Mouse (Mus musculus): Measurements from ENCODE around the gene Mthfsl.
"Not testable (repeated sequence)": the region's sequence is repeated elsewhere in the genome, so short reads cannot be mapped to it uniquely, and the experiment has no call there.

Gene Mthfsl
- long read RNA-seq, experiment 1, transcript Mthfsl-201 (3 exons, 801 nt): major isoform, 10 of 20 reads
- long read RNA-seq, experiment 1, partial matches to known transcripts: 0 of 20 reads
- long read RNA-seq, experiment 1, other reads (novel, unspliced or antisense): 10 of 20 reads
- long read RNA-seq, experiment 2, transcript Mthfsl-201 (3 exons, 801 nt): major isoform, 6 of 19 reads
- long read RNA-seq, experiment 2, partial matches to known transcripts: 1 of 19 reads
- long read RNA-seq, experiment 2, other reads (novel, unspliced or antisense): 8 of 19 reads

DNA sequence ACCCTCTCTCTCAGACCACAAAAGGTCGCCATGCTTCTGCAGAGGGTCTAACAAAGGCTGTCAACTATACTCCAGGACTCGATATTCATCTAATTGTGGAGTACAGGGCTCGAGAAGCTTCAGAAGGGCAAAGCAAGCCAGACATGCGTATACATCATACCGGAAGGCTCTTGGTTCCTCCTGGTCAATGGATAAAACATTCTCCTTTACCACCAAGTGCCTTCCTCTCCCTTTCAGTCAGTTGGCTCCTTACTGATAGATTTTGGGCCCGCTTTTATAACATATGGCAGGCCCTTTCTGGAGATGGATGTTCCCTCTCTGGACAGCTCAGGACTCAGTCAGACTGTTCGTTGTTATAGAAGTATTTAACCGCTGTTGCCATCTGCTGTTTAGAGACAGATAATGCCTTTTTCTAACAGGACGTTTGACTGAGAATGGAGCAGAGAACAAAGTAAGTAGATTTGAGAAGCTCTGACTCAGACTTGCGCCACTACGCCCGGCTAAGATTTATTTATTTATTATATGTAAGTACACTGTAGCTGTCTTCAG is at the start of gene Mthfsl:
Gene Mthfsl, minus strand, starts transcription at position 308 of the 549 bp plus-strand sequence.
- intact Hi-C loops (cut with DNase I): not testable (repeated sequence)

- intact Hi-C loops (cut with DNase I): not testable (repeated sequence)
Observed at GRCm38 (mm10) chr9:88769470-88769869, 49.4 kb upstream of the Mthfsl start.

- intact Hi-C loops (cut with DNase I): not testable (repeated sequence)
Observed at GRCm38 (mm10) chr9:88746687-88747086, 26.6 kb upstream of the Mthfsl start.

DNA sequence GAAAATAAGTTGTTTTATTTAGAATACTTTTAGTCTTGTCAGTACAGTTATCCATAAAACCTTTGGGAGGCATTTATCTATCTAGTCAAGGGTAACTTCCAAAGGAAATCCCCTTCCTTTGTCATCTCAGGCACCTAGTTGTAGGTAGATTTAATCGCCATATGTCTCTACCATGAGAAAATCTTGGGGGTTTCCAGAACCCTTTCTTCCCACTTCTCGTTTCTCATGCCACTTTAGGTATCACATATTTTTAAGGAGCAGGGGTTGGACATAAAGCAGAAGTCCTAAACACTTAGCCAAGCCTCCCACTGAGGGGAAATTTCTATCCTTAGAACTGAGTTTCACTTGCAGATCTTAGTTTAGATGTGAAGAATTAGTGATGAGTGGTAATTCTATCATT is 25.9 kb upstream of the Mthfsl start:
- intact Hi-C loops (cut with DNase I): not testable (repeated sequence)

GRCm38 (mm10) chr9:88735289-88735688 is 15.2 kb upstream of the Mthfsl start:
- intact Hi-C loops (cut with DNase I): not testable (repeated sequence)

DNA sequence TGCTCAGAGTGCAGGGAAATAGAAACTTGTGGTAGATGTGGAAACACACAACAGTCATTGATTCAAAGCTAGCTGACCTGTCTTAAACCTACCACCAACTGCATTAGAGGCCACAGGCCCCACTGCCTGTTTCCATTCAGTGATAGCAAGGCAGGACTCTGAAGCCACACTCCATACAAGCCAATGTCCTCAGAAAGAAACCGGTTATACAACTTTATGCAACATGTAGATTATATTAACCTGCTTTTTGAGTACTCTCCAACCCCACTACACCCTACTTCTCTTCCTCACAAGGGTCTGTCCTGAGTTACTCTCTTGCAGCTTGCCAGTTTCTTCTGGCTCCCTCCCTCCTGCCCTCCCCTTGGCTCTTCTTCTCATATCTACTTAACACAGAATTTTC is 13.1 kb upstream of the Mthfsl start:
- intact Hi-C loops (cut with DNase I): not testable (repeated sequence)

DNA sequence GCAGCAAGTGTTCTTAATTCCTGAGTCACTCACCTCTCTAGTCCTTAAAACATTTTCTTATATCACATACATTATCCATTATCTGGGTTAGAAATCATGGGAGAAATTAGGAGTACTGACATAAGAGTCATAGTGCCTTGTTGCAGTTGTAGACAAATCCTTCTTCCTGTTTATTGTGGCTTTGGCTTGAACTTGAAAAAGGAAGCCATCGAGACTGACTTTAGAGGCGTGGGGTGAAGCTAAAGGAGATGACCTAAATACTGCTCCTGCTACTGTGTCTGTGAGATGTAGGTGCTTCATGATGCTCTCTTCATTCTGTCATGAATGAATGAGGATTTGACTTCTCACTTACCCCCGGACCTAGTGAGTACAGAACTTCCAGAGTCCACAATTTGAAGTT is 12.2 kb upstream of the Mthfsl start:
- intact Hi-C loops (cut with DNase I): not testable (repeated sequence)

GRCm38 (mm10) chr9:88731728-88732127 is 11.6 kb upstream of the Mthfsl start, which contains the start of gene Bcl2a1d:
Gene Bcl2a1d, minus strand, starts transcription at chr9:88731914.
- intact Hi-C loops (cut with DNase I): not testable (repeated sequence)

- intact Hi-C loops (cut with DNase I): not testable (repeated sequence)
Observed at GRCm38 (mm10) chr9:88728311-88728710, 8.2 kb upstream of the Mthfsl start.

- intact Hi-C loops (cut with DNase I): not testable (repeated sequence)
Observed at GRCm38 (mm10) chr9:88721628-88722027, 1.5 kb upstream of the Mthfsl start.

- intact Hi-C loops (cut with DNase I): not testable (repeated sequence)
Observed at GRCm38 (mm10) chr9:88719073-88719921, 799 bp downstream of the Mthfsl start.

DNA sequence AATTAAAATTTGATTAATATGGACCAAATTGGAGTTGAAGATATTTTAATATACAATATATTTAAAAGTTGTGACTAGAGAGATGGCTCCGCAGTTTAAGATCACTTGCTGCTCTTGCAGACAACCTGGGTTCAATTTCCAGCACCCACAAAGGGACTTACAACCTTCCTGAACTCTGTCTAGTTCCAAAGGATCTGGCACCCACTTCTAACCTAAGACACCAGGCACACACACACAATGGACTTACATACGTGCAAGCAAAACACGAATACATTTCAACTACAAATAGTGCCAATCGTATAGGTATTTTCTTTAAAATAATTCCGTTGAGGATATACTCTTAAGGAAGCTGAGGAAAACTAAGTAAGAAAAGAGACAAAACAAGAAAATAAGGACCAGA is 1.5 kb downstream of the Mthfsl start:
- intact Hi-C loops (cut with DNase I): not testable (repeated sequence)

DNA sequence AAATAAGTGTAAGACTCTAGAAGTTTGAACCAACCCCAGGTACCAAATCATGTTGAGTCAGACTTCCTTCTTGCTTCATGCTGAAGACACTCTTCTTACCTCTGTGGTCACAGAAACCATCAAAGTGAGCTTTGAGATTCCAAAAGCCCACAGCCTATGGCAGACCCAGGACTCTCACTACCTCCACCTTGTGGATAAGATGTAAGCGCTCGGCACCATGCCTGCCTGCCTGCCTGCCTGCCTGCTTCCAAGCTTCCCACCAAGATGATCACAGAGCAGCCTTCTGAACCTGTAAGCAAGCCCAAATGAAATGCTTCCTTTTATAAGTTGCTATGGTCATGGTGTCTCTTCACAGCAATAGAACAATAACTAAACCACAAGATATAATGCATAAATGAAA is 2.0 kb downstream of the Mthfsl start:
- intact Hi-C loops (cut with DNase I): not testable (repeated sequence)

- intact Hi-C loops (cut with DNase I): not testable (repeated sequence)
Observed at GRCm38 (mm10) chr9:88714515-88714914, 5.6 kb downstream of the Mthfsl start.

- intact Hi-C loops (cut with DNase I): not testable (repeated sequence)
Observed at GRCm38 (mm10) chr9:88712164-88712749, 7.8 kb downstream of the Mthfsl start.

- intact Hi-C loops (cut with DNase I): not testable (repeated sequence)
Observed at GRCm38 (mm10) chr9:88710910-88711438, 9.1 kb downstream of the Mthfsl start.

DNA sequence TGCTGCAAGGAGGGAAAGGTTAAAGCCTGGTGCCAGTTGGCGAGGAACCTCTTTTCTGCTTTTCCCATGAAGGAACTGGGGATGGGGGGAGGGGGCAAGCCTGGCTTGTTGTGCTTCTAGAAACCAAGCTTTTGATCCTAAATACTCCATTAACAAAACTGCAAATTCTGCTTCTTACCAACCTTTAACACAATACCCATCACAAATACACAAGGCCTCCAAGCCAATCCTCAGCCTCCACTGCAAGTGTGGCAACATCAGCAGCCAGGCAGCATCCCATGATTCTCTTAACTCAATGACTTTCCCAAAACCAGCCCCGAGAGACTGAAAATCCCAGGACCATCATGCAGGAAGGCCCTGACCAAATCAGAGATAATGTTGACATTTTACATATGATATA is 9.7 kb downstream of the Mthfsl start:
- intact Hi-C loops (cut with DNase I): not testable (repeated sequence)

GRCm38 (mm10) chr9:88709794-88710193 is 10.3 kb downstream of the Mthfsl start:
- intact Hi-C loops (cut with DNase I): loop anchor here (5.0 kb wide), 1 partner anchor 518 kb away; no protein-coding TSS in a partner anchor

- intact Hi-C loops (cut with DNase I): loop anchor here (5.0 kb wide), 1 partner anchor 518 kb away; no protein-coding TSS in a partner anchor
Observed at GRCm38 (mm10) chr9:88709304-88709703, 10.8 kb downstream of the Mthfsl start.

DNA sequence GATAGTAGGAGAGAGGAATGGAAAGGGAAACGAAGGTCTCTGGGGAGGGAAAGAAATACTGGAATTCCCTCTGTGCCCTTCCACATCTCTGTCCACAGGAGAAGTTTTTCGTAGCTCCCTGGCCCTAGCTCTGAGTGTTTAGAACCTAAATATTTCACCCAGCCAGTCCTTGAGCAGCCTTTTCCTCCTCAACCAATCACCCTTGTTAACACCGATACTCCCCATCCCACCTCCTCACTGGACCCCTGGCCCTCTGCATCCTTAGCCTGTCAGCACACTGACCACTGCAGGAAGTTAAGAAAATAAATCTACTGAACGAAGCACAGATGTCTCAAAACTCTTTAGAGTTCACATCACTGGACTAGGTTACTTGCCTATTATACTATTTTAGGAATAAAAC is 13.4 kb downstream of the Mthfsl start:
- intact Hi-C loops (cut with DNase I): loop anchor here (5.0 kb wide), 1 partner anchor 521 kb away; no protein-coding TSS in a partner anchor

DNA sequence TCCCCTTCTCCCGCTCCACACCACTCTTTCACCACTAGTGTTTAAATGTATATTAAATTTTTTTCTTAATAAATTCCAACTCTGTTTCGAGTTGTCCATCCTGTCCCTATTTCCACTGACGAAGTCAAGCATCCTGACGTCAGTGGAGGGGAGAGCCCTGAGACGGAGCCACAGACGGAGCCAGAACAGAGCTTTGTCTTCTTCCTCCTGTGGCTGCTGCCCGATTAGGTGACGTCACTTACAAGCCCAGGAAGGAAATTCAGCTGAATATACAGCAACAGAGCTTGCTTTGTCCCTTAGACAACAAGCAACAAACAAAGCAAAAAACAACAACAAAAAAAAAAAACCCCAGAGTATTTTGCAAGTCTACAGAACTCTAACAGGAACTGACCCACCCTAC is 14.9 kb downstream of the Mthfsl start:
- intact Hi-C loops (cut with DNase I): loop anchor here (5.0 kb wide), 1 partner anchor 522 kb away; no protein-coding TSS in a partner anchor

All from adrenal gland (tissue).